Mouse (Mus musculus): ENCODE data around the gene Ppp1r12b.

Ppp1r12b gene

DNA sequence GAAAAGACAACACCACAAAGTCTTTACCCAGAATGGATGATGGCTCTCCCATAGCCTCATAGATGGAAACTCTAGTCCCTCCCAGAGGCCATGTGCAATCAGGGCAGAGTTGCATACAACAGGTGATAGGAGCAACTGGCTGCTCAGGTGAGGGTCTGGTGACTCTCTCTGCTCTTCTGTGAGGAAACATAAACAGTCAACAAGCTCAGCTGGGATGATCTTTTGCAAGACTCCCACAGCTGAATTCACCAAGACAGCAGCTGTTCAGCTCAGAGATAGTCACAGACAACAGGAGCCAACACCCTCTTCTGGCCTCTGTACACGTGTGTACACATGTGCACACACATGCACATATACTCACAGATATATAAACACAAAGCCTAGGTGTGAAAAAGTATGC lies 17.5 kb downstream of the Ppp1r12b start:
- DNase-seq = no peak

DNA sequence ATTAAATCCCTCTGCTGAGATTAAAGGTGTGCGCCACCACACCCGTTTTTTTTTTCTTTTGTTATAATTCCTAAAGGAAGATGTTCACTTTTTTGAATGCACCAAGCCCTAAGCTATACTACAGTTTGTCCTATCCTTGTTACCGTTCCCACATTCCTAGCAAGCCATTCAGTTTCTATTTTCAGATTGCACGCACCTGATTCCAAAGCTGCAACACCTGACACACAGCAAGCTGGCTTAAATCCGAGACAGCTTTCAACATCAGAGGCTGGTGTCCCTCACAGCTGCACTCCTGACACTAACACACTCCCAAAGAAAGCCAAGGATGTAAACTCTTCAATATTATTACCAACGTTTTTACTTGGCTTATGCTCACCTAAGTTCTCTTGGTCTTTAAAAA lies 19.4 kb downstream of the Ppp1r12b start:
- no peak for DNase-seq

DNA sequence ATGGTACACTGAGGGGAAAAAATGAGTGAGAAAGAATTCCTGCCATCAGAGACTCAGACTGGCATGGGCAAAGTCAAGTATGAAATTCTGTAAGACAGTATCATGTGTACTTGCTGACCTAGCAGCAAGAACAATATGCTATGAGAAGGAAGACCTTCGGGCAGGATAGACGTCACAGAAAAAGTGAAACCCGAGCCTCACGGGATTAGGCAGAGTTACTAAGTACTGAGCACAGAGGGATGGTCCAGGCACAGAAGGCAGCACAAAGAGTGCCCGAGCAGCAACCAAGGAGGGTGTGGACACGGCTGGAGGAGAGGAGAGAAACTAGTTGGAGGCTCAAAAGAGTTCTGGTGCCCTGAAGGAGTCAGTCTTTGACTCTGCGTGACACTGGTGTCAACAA lies 23.3 kb downstream of the Ppp1r12b start:
- no peak for DNase-seq

DNA sequence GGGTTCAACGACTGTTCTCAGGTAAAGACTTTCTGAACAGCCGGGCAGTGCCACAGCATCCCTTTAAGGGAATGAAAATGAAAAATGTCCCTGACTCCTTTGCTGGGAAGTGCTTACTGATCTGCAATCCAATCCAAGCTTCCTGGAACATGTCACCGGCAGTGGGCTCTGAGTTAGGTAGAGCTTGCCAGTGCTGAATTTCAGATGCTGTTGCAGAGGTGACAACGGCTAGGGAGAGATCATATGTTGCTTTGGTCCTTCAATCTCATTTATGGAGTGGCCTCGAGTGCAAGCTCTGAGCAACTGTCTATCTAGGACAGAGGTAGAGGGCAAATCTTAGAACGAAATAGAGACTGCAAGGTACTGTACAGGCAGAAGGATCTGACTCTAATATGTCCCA lies 36.7 kb downstream of the Ppp1r12b start:
- DNase-seq = no peak

DNA sequence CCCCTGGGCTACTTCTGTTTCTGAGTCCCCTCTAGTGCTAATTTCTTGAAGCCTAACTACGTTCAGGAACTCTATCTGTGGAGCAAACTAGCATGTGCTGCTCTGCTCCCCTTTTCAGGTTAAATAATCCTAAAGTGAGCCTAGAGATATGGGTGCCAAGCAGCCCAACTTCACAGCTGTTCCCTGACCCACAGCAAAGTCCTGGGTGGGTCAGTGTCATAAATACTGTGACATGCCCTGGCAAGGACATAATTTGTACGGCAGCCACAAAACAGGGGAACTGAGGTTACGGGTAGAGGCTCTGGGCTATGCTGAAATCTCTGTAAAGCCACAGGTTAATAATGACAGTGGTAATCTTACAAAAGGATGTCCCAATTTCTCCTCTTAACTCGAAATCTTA lies 40.3 kb downstream of the Ppp1r12b start:
- no peak for DNase-seq

DNA sequence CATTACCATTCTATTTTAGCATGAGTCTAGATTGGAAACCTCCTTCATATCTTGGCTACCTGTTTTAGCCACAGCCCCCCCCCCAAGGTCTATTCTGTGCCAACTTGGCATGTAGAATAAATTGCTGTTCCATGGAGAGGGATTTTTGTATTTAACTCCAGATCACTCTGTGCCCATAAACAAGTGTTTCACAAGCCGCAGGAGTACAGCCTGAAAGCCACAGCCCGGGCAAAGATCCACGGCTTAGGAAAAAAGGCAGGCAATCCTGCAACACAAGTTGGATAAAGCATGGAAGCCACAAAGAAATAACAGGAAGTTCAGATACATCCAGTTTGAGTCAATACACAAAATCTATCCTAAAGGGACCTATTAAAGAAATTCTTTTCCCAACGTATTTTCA lies 42.2 kb downstream of the Ppp1r12b start:
- no peak for DNase-seq

DNA sequence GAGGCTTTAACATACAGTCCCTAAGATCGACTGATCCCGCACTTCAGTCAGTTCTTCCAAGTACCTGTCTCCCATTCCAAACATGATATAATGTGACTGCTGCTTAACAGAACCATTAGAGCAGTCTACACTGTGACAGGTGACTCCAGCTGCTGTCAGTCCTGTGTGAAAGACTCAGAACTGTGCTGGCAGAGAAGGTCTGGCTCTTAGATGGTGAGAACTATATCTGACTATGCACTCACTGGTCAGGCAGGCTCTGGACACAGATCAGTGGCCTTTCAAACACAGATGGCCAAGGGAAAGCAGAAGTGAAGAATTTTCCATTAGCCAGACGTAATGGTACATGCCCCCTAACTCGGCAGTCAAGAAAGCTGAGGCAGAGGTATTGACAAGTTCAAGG lies 43.9 kb downstream of the Ppp1r12b start:
- no peak for DNase-seq

DNA sequence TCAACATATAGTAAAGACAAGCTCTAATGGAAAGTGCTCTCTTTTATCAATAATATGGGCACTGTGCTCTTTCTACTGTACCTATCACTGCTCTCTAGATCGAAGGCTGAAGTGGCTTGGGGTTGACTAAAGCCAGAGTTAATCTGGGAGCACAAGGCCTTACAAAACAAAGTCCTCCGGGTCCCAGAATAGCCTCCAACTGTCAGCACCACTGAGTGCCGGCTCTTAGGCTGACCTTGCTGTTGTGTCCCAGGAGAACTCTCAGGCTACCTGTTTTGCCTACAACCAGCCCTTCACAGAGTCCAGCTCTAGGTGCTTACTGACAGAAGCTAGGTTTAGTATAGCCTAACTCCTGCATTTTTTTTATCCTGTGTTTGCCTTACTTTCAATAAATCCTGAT lies 45.7 kb downstream of the Ppp1r12b start:
- DNase-seq = no peak

DNA sequence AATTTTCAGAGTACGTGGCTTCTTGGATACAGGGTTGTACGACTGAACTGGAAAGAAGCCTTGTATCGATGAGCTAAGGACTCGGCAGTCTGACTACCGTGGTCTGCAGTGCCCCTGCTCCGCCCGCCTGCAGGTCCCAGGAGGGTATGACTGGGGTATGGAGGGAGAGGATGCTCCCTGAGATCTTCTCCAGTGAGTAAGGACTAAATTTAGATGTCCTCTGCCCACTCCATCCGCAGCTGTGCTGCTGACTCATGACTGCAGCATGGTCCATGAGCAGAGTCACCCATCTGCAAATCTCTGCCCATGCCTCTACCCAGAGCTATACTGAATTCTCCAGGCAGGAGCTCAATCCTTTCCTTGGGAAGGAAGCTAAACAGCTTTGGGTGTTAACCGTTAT lies 46.3 kb downstream of the Ppp1r12b start:
- no peak for DNase-seq

DNA sequence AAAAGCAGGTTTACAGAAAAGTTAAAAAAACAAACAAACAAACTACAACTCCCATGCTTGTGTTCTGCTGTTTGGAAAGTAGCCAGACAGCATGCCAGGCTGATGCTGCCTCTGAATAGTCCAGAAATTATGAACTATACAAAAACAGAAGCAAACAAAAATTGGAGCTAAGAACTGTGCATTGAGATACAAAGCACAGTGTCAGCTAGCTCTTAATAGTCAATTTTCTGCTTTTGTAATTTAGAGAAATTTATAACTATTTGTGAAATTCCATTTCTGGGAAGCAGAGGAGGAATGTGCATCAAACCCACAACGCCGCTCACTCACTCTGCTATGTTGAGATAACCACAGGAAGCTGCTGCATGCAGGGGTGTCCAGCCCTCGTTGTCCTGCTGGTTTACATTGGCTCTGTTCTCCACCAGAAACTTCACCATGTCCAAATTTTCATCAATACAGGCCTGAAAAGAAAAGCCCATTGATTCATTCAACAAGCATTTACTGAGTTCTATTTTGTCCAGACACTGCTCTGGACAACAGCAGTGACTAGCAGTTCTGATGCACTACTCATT lies 53.6 kb downstream of the Ppp1r12b start:
- DNase-seq = peak in 1 of 2 experiments; percentile 11

DNA sequence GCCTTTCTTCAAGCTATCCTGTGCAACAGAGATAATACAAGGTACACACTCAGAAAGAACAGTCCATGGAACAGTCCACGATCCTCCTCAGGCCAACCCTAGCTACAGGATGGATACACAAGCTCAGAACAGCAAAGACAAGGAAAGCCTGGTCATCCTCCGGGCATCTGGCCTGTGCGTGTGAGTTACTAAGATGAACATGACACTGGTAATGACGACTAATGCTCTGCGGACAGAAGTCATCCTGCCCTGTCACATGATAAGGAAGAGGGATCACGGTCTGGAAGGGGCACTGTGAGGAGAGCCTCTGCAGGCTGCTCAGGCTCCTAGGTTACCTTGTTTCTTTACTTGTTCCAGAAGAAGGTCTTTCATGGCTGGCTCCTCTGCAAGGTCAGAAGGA lies 59.7 kb downstream of the Ppp1r12b start:
- DNase-seq = no peak

DNA sequence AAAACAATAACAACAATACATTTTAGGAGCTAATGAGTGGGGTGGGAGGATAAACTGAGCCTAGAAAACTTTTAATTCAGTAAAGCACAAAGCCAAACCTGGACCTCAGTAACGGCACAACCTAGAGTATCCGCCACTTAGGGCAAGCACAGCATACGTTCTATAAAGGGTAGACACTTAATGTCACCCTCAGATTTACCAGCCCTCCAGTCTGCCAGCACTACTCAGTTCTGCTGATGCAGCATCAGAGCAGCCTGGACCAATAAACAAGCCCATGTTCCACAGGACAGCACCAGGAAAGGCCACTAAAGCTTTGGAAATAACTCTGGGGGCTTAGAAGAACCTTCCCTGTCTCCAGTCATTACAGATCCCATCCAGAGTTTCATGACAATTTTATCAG lies 60.9 kb downstream of the Ppp1r12b start:
- no peak for DNase-seq

DNA sequence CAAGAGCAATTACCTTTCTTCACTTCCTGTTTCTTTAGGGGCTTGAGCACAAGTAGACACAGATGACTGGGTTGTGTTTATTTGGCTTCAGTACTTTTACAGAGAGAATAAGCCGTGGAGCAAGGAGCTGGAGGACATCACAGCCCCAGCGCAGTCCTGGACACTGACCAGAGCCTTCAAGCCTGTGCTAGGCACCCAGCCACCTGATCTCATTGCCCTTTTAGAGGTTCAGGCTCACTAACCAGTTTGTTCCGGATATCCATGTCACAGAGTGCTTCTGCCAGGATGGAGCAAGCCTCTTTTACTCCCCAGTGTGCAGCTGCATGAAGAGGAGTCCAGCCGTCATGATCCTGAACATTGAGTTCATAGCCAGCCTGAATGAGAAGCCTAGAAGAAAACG lies 63.8 kb downstream of the Ppp1r12b start:
- no peak for DNase-seq

DNA sequence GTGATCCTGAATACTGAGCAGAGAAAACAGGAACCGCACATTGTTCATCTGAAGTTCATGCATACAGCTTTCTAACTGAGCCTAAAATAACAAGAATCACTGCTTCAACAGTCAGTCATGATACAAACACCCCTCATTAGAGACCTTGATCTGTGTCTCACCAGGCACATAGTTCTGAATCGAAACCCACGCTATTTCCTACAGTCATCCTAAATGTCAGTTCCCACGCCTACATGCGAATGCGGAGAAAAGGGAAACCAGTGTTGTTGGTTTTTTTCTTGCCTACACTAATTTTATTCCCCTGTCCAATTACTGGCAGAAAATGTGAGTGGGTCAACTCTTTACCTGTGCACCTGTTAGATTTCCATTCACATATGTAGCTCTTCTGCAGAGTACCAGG lies 66.1 kb downstream of the Ppp1r12b start:
- no peak for DNase-seq

DNA sequence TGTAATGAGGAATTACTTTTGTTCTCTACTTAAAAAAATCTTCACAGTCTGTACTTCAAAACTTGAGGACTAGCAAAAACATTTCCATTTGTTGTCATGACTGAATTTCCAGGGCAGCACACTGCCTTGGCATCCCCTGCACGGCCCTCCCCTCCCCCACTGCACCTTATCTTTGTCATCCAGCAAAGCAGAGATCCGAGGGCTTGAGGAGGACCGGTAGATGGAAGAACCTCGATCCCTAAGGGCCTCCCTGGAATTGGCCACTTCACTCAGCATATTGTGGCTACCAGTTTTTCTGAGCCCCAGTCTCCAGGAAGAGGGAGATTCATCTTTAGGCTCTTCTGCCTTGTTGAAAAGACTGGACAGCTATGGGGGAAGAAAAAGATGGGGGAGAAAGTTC lies 79.9 kb downstream of the Ppp1r12b start:
- no peak for DNase-seq

DNA sequence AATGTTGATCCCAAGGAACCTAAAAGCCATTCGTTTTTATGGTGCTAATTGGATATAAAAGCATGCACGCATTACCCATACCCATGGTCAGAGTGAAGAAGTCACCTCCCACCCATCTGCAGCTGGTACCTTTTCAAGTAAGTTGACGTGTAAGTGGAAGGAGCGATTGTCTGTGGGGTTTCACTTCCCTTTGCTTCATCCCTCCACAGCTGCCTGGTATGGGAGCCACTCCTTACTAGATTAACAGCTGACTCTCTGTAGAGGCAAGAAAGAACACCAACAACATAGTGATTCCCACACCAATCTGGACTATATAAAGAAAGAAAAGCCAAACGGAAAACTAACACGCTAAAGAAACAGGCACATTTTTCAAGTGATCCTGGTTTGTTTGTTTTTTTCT lies 83.1 kb downstream of the Ppp1r12b start:
- DNase-seq = no peak

DNA sequence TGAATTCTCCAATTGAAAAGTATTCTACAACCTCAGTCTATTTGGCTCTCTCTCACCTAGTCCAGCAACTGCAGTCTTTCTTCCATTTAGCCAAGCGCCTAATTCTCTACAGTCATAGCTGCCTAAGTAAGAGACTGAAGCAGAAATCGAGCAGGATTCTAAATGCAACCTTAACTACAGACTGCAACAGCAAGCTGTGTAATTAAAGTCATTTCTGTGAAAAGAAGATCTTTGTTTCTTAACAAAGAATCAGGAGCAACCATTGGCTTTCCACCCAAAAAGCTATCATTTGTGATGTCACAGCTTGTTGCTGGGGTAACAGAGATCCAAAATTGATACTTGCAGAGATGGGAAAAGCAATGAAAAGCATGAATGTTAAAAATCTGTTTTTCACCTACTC lies 89.3 kb downstream of the Ppp1r12b start:
- DNase-seq = no peak

DNA sequence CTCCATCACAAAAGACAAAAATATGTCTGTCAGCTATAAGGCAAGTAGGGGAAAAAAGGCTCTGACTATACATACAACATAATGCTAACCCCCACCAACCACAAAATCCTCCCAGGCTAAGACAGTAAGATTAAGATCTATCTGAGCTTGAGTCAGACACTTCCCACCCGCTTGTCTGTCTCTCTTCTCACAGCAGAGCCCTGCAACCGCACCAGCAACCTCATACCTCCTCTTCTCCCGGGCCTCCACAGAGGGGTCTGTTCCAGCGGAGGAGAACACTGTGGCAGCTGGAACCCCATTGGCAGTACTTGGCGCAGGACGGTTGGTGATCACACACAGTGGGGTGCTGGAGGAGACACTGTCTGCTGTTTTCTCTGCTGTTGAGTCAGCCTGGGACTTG lies 90.2 kb downstream of the Ppp1r12b start:
- no peak for DNase-seq

DNA sequence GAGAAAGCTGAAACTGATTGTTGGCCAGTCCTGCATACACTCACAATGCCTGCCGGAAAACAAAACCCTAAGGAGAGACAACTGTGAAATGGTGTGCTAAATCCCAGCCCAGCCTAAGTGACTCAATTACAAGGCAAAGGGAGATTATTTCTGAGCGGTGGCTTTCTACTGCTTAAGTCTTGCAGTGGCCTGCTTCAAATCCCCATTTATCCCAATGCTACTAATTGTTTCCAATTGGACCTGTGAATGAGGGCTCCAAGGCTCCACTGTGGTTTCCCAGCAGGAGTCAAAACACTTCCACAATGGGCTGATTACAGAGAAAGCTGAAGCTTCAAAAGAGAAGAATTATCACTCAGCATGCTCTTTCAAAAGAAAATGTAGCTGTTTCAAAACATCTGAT lies 95.2 kb downstream of the Ppp1r12b start:
- no peak for DNase-seq

DNA sequence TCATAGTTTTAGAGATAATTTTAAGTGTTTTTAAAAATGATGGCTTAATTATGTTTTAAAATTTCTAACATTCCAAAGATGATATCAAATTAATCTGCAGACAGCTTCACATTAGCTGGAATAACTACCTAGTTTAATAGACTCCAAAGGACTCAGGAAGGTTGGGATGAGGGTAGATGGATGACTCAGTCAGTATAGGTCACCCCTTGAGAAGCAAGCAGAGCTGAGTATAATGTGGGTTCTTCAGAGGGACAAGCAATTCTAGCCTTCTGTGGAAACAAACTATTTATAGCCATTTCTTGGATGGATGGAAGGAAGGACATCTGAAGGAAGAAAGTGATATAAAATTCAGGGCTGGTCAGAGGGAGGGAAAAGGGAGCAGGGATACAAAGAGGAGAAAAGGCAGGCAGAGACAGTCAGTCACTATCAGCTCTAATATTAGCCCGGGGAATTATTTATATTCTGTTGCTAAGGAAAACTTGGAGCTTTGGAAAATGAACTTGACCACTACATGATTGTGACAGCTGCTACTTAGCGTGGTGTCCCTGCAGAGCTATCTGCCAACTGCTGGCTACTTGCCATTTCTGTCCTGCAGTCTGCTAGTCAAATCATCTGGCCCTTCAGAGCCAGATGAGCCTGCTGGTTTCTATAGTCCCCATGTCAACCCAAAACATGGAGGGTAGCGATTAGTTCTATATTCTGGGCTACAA lies 97.2 kb downstream of the Ppp1r12b start:
- DNase-seq = peak in 1 of 2 experiments; percentile 18

DNA sequence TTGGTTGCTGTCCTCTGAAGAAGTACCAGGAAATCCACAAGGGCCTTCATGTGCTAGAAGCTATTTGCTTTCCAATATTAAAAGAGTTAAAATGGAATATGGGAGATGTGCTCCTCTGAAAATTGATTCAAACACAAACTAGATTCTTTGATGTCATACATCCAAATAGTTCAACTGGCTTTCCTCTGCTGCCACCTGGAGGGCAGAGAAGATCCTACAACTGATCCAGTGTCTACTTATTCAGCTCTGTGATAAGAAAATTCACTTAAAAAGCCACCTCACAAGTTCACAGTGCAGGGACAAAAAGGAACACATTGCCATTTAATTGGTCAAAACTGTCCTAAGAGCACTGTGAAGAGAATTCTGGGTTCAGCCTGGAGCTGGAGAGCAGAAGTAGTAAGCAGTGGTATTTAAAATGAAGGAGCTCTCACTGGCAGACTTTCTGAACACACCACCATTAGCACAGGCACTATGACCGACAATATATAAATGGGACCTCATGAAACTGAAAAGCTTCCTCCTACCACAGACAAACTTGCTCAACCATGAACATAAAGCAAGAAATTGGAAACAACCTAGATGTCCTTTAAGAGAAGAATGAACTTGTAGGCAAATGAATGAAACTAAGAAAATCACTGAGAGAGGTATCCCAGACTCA lies 101.3 kb downstream of the Ppp1r12b start:
- peak; percentile 55 to 82 for DNase-seq

DNA sequence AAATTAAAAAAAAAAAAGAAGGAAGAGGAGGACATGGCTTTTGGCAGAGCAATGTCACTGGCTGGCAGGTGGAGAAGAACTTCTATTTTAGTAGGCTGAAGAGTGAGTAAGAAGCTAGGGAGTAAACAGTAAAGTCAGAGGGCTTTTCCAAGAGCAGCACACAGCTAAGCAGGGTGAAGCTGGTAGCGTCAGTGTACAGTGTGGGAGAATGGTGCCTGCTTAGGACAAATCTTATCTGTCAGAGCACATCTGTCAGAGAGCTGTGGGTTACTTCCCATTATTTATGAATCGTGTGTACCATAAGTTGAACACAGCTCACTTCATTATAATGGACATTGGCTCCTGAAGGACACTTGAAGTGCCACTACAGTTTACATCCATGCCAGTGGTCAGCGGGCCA lies 102.9 kb downstream of the Ppp1r12b start:
- DNase-seq = no peak

DNA sequence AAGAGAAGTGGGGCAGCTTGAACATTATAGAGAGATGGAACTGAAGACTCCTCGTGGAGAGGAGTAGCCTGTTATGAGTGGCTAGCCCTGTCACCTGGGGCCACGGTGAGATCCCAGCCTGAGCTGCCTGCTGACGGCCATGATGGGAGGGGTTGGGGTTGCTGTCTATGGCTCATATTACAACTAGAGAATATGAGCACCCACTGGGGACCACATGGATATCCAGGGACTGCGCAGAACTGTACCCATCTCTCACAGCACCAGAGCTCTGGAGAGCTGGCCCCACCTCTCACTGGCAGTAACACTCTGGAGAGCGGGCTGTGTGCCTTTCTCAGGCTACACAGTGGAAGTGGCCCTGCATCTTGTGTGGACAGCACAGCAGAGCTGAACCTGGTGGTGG lies 104.5 kb downstream of the Ppp1r12b start:
- DNase-seq = no peak

DNA sequence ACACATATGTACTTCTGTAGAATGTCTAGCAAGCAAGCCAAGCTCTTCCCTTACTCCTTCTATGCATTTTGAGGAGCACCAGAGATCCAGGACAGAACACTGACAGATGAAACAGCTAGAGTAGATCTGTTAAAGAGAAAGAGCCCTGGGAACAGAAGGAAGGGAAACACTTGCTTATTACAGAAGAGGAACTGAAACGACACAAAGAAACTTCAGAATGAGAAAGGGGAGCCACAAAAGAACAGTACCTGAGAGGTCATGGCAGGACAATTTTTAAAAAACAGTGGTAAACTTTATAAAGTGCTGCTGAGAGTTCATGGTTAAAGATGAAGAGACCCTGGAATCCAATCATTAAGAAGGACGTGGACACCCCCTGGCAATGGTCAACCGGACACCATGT lies 105.4 kb downstream of the Ppp1r12b start:
- DNase-seq = no peak

DNA sequence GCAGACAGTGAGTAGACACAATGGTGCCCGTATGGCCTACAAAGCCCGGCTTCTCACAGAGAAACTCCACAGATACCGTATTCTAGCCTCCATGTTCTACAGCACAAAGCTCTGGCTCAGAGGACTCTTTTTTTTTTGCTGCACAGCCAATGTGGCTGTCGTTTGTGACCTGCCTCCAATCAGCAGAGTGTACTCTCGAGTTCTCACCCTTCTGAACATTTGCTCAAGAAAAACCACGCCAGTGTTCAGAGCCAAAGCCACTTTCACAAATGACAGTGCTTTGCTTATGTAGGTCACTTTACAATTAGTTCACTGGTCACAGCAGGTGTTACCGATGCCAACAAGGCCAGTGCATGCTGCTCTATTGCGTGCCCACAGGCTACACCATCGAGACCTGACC lies 107.9 kb downstream of the Ppp1r12b start:
- DNase-seq = no peak

All from kidney, postnatal 25 days (tissue).